Comparison of ENCODE assay signal across 9 mouse cellular contexts in the genomic region with DNA sequence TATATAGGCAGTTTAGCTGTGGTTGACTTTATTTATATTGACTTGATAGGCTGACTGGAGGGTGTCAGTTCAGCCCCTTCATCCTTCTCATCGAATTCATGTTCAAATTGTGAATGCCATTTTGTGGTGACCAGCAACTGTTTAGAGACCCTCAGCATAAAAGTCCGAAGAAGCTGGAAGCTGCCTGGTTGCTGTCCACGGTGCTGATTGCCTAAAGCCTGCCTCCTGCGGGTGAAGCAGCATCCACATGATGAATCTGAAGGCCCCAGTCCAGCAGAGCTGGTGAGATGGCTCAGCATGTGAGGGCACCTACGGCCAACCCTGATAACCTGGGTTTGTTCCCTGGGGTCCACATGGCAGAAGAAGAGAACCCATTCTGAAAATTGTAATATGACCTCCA. TPM values are rescaled to one million over a fixed set of nuclear protein-coding genes. Genes with fewer than 3 reads are reported as not detected.
DNase-seq lines count a peak whose midpoint lies in the region; ATAC-seq and TF ChIP-seq lines count a peak whose summit lies in the region.
"Had no signal": no experiment of that assay in that cellular context is flagged by ENCODE, and none has a peak within 500 bp of the region (broad histone marks: within the 10 kb centered on the region; RNA-seq: fewer than 3 reads in every experiment).

No protein-coding gene starts in this region.

- no peak overlapping the region for H3K4me2 ChIP-seq in intestine, embryonic 14.5 days (ENCODE audit: low read length)
- H3K4me2 ChIP-seq in intestine, embryonic 16.5 days (ENCODE audit: low read depth, low read length) = no peak overlapping the region

- peak; percentile 6 for TF ChIP-seq CTCF in ES-Bruce4 (IDR thresholded peaks at IDR 0.05; ENCODE audit: low read depth, low read length)

- DNase-seq in intestine, embryonic 14.5 days (ENCODE audit: low spot score) = peak; percentile 89
- DNase-seq in adrenal gland, postnatal 14 days = peak; percentile 77
- peak; percentile 81 for DNase-seq in limb, embryonic 10.5 days (ENCODE audit: low spot score)
- peak; percentile 87 for DNase-seq in testis, postnatal 10 days (ENCODE audit: low spot score)
- no peak for DNase-seq in frontal cortex, postnatal 36 days (ENCODE audit: low spot score in 2 of 2)
- no peak for DNase-seq in cerebellum, adult 9-11 months

- no peak for TF ChIP-seq POLR2A in ES-Bruce4 (IDR thresholded peaks at IDR 0.05; ENCODE audit: insufficient read depth, low read length)

- H3K9me3 ChIP-seq in intestine, embryonic 14.5 days (ENCODE audit: control insufficient read depth, low read length) = no peaks in the 10 kb centered on the region
- no peaks in the 10 kb centered on the region for H3K9me3 ChIP-seq in intestine, embryonic 16.5 days (ENCODE audit: control insufficient read depth, low read length)
- no peaks in the 10 kb centered on the region for H3K9me3 ChIP-seq in ES-Bruce4 (replicated peaks; ENCODE audit: control insufficient read depth, insufficient read depth, low read length, poor library complexity, severe bottlenecking)
- no peaks in the 10 kb centered on the region for H3K9me3 ChIP-seq in limb, embryonic 10.5 days (replicated peaks)

- no peak overlapping the region for H3K4me3 ChIP-seq in intestine, embryonic 14.5 days (ENCODE audit: low read depth, low read length)
- no peak overlapping the region for H3K4me3 ChIP-seq in intestine, embryonic 16.5 days (ENCODE audit: low read length)
- H3K4me3 ChIP-seq in ES-Bruce4 (ENCODE audit: low read depth, low read length) = no peak overlapping the region
- no peak overlapping the region for H3K4me3 ChIP-seq in limb, embryonic 10.5 days

- H3K27me3 ChIP-seq in intestine, embryonic 14.5 days (replicated peaks; ENCODE audit: control insufficient read depth, insufficient read depth, low read length) = peaks cover 11% of the 10 kb centered on the region
- peaks cover 8% of the 10 kb centered on the region; the same call in 1 of the 2 replicates for H3K27me3 ChIP-seq in intestine, embryonic 16.5 days (replicated peaks; ENCODE audit: control insufficient read depth, insufficient read depth, low read length)
- no peaks in the 10 kb centered on the region for H3K27me3 ChIP-seq in ES-Bruce4 (ENCODE audit: control insufficient read depth, insufficient read depth, low read length, poor library complexity, severe bottlenecking)
- peaks cover 24% of the 10 kb centered on the region for H3K27me3 ChIP-seq in limb, embryonic 10.5 days (ENCODE audit: low read depth, poor library complexity, severe bottlenecking)

- 13% methylated on average over 5 of the region's 5 CpGs for WGBS in intestine, embryonic 14.5 days
- 15% methylated on average over 5 of the region's 5 CpGs for WGBS in intestine, embryonic 16.5 days
- WGBS in limb, embryonic 10.5 days = 24% methylated on average over 5 of the region's 5 CpGs

- ATAC-seq in intestine, embryonic 14.5 days (replicated peaks; ENCODE audit: low FRiP score, low TSS enrichment, low read depth) = no peak
- no peak for ATAC-seq in intestine, embryonic 16.5 days

- H3K36me3 ChIP-seq in intestine, embryonic 14.5 days (ENCODE audit: control insufficient read depth, insufficient read depth, low read length) = no peaks in the 10 kb centered on the region
- H3K36me3 ChIP-seq in intestine, embryonic 16.5 days (ENCODE audit: control insufficient read depth, insufficient read depth, low read length) = no peaks in the 10 kb centered on the region
- no peaks in the 10 kb centered on the region for H3K36me3 ChIP-seq in ES-Bruce4 (ENCODE audit: control insufficient read depth, insufficient read depth, low read length, poor library complexity, severe bottlenecking)
- no peaks in the 10 kb centered on the region for H3K36me3 ChIP-seq in limb, embryonic 10.5 days

- H3K27ac ChIP-seq in intestine, embryonic 14.5 days (ENCODE audit: low read depth) = no peak overlapping the region
- no peak overlapping the region for H3K27ac ChIP-seq in intestine, embryonic 16.5 days (ENCODE audit: low read length)
- no peak overlapping the region for H3K27ac ChIP-seq in ES-Bruce4 (ENCODE audit: insufficient read depth, low read length)
- H3K27ac ChIP-seq in limb, embryonic 10.5 days = no peak overlapping the region

- H3K9ac ChIP-seq in intestine, embryonic 14.5 days (ENCODE audit: low read length) = no peak overlapping the region
- no peak overlapping the region for H3K9ac ChIP-seq in intestine, embryonic 16.5 days (ENCODE audit: low read depth, low read length)
- no peak overlapping the region for H3K9ac ChIP-seq in ES-Bruce4 (ENCODE audit: low read depth, poor library complexity, severe bottlenecking)

- H3K4me1 ChIP-seq in intestine, embryonic 14.5 days (replicated peaks; ENCODE audit: control insufficient read depth, insufficient read depth, low read length) = peaks cover 4% of the 10 kb centered on the region; the same call in 1 of the 2 replicates
- peaks cover 3% of the 10 kb centered on the region; the same call in 1 of the 2 replicates for H3K4me1 ChIP-seq in intestine, embryonic 16.5 days (ENCODE audit: control insufficient read depth, insufficient read depth, low read length)
- no peaks in the 10 kb centered on the region for H3K4me1 ChIP-seq in ES-Bruce4 (ENCODE audit: control insufficient read depth, insufficient read depth, low read length)
- peaks cover 10% of the 10 kb centered on the region; the same call in 1 of the 2 replicates for H3K4me1 ChIP-seq in limb, embryonic 10.5 days

- TF ChIP-seq EP300 in ES-Bruce4 (IDR thresholded peaks at IDR 0.05; ENCODE audit: insufficient read depth, low read depth, low read length) = no peak

RNA-seq across cellular contexts. Expression of gene Scnn1g, which starts 4.1 kb away (rescaled TPM):
- not detected in 2 replicates for polyA plus RNA-seq in intestine, embryonic 14.5 days (2014; fragmentation: Nextera tagmentation; extraction: Ambion mirVana)
- polyA plus RNA-seq in intestine, embryonic 16.5 days (2015; fragmentation: Nextera tagmentation; extraction: Ambion mirVana) = 0.12 and 0.13 TPM in 2 replicates
- not detected in 2 replicates for polyA plus RNA-seq in ES-Bruce4 (2011; ENCODE audit: insufficient read depth, insufficient read length, low read depth, missing spikeins)
- not detected in 2 replicates for total RNA-seq in adrenal gland, postnatal 14 days (2021)
- 0.06 TPM in 1 of 2 replicates, not detected in the other for polyA plus RNA-seq in limb, embryonic 10.5 days (2016; fragmentation: Nextera tagmentation; extraction: Ambion mirVana)
- polyA plus RNA-seq: large intestine, adult 2 months had no signal

RNA-seq across cellular contexts. Expression of gene Usp31, which starts 23.2 kb away (rescaled TPM):
- 3.0 and 3.8 TPM in 2 replicates for polyA plus RNA-seq in intestine, embryonic 14.5 days (2014; fragmentation: Nextera tagmentation; extraction: Ambion mirVana)
- 0.80 and 1.1 TPM in 2 replicates for polyA plus RNA-seq in intestine, embryonic 16.5 days (2015; fragmentation: Nextera tagmentation; extraction: Ambion mirVana)
- 20.3 and 24.0 TPM in 2 replicates for polyA plus RNA-seq in ES-Bruce4 (2011; ENCODE audit: insufficient read depth, insufficient read length, low read depth, missing spikeins)
- total RNA-seq in adrenal gland, postnatal 14 days (2021) = 15.2 and 15.3 TPM in 2 replicates
- polyA plus RNA-seq in limb, embryonic 10.5 days (2016; fragmentation: Nextera tagmentation; extraction: Ambion mirVana) = 1.6 and 2.3 TPM in 2 replicates

Comparison
In these comparisons a context has a peak if more than half of its experiments do, and no peak if none do; other contexts are left out.
1. DNase-seq: peak in intestine, embryonic 14.5 days (single experiment), adrenal gland, postnatal 14 days (single experiment), limb, embryonic 10.5 days (single experiment) and testis, postnatal 10 days (single experiment); none in frontal cortex, postnatal 36 days (0 of 2) and cerebellum, adult 9-11 months (single experiment).